Mouse (Mus musculus): ENCODE measurements around the gene Msh5.
"Not testable (repeated sequence)": the region's sequence is repeated elsewhere in the genome, so short reads cannot be mapped to it uniquely, and the experiment has no call there.

Gene Msh5

DNA sequence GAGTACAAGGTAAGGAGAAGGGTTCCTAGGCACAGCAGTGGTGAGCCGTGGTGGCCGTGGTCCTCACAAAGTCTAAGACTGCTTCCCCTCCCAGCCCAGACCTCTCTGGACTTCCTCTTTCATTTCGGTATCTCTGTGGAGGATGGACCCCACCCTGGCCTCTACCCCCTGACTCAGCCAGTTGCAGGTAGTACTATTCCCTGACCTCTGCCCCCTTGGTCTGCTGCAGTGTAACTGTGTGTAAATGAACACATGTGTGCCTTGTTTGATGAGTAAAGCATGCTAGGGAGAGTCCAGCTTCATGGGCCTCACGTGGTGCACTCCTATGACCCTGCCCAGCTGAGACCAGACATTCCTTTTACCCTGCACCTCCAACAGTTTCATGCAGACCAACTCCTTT is 22.8 kb downstream of the Msh5 start:
- no peak for DNase-seq (ENCODE audit: low spot score in 2 of 2)

DNA sequence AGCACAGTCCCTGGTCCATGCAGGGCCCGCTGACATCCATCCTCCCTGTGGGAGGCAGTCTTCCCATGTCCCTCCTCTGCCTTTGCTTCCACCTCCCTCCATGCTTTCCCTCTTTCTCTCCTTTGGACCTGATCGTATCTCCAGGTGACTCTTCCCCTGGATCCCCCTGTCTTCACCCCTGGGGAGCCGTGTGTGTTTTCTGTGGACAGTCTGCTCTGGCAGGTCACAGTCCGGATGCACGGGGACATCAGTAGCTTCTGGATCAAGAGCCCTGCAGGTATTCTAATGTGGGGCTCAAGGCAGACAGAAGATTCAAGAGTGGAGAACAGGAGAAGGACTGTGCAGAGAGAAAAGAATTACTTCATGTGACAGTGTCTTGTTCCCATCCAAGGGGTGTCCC is 23.3 kb downstream of the Msh5 start:
- DNase-seq (ENCODE audit: low spot score in 2 of 2): no peak

DNA sequence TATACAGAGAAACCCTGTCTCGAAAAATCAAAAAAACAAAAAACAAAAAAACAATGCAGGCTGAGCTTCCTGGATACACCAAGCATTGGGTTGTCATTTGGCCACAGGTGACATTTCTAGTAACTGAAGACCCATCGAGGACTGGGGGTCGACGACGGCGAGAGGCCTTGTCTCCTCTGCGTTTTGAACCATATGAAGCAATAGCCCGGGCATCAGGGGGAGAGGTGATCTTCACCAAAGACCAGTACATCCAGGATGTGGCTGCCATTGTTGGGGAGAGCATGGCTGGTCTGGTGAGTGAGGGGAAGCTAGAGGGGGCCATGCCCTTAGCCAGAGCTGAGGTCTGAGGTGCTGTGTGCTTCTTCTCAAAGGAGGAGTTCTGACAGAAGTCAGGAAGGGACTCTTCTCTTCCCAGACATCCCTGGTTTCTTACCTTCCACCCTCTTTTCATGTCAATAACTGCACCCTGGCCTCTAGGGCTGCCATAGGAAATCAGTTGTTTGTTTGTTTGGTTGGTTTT is 23.9 kb downstream of the Msh5 start:
- no peak for DNase-seq (ENCODE audit: low spot score in 2 of 2)

DNA sequence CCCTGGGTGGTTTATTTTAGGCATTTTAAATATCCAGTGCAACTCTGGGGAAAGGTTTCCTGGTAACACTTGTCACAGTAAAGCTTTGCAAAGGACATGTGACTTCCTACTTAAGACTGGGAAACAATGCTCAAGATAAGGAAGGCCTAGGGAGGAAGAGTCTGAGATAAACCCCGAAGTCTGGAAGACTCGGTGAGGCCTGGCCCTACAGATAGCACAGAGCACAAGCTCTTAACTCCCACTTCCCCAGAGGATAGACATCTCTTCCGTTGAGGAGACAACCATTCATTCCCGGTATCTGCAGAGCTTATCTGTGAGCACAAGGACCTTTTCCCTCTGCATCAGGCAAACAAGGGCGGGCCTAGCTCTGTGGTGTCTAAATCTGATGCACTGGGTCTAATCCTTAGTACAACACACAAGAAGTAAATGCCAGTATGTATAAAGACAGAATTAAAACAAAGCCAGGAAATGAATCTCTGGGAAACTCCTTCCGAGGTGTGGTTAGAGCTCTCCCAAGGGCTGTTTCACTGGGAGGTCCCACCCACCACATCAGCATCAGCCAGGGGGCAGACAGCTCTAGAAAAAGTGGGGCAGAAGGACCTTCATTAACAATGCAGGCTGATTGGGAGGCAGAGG is 24.6 kb downstream of the Msh5 start:
- DNase-seq (ENCODE audit: low spot score in 2 of 2): no peak

DNA sequence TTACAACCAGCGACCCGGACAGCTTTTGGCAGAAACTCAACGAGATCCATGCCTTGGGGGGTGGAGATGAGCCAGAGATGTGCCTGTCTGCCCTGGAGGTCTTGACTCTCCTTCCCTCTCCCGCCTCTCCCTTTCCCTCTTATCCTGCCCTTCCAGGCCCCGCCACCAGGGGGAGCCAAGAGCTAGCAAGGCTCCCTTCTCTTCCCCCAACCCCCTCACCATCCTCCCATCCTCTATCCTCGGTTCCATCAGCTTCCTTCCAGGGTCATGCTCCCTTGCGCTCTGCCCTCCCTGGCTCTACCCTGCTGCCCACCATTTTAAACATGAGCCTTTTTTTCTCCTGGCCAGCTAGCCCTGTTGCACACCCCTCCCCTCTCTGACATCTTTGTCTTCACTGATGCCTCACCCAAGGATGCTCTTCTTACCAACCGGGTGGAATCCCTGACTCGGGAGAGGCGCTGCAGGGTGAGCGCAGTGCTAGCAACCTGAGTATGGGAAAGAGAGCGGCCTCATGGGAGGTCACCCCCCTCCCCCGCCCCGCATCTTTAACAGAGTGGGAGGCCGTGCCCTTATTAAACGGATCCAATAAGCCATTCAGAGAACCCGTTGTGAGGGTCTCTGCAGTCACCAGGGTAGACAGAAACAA is 25.3 kb downstream of the Msh5 start:
- DNase-seq (ENCODE audit: low spot score in 2 of 2): peak; percentile 80 to 96

DNA sequence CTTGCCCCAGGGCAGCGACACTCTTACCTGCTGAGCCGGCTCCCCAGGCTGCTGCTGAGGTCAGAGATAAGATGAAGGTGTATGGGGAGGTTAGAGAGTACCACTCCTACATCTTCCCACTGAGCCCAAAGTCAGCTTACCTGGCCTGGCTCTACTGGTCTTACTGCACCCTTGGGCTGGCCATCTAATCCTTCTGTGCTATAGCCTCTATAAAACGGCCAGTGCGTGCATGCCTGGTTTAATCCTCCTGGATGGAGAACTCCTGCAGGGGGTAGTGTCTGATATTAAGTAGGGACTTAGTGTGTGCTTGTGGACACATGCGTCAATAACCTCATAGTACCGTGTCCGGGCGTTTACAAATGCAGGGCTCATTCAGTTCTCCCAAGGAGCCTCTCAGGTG is 26.0 kb downstream of the Msh5 start:
- DNase-seq (ENCODE audit: low spot score in 2 of 2): no peak

DNA sequence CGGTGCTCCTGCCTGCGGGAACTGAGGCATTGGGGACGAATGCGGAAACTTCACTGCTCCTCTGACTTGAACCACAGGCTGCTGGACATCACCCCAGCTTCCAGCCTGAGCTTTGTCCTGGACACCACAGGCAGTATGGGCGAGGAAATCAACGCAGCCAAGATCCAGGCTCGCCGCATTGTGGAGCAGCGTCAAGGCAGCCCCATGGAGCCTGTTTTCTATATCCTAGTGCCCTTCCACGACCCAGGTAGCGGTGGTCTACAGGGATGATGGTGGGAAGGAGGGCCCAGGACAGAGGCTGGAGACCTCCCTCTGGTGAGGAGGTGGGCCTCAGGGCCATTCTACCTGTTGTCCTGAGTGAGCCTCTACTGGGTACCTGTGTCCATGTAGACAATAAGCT is 26.7 kb downstream of the Msh5 start:
- DNase-seq (ENCODE audit: low spot score in 2 of 2): no peak

DNA sequence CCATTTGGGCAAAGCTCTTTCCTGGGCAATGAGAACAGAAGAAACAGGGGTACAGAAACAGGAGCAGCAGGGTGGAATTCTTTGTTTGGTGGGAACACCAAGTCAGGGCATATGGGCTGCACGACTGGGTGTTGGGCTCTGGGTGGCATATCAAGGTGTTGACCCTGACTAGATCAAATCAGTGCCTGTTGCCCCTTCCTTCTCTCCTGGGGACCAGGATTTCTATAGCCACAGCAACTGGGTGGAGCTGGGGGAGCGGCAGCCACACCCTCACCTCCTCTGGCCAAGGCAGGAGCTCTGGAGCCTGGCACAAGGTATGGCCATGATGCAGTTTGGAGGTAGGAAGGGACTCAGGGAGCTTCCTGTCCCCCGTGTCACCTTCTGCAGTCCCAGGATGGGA is 28.4 kb downstream of the Msh5 start:
- DNase-seq (ENCODE audit: low spot score in 2 of 2): no peak

DNA sequence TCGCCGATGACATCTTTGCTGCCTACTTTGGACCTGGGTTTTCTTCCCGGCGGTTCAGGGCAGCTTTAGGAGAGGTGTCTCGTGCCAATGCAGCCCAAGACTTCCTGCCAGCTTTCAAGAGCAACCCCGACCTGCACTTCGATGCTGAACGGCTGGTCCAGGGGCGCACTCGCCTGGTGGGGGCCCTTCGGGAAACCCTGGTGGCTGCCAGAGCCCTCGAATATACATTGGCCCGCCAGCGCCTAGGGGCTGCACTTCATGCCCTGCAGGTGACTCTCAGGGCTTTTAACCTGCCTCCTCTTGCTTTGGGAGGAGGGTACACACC is 28.9 kb downstream of the Msh5 start:
- DNase-seq (ENCODE audit: low spot score in 2 of 2): no peak

DNA sequence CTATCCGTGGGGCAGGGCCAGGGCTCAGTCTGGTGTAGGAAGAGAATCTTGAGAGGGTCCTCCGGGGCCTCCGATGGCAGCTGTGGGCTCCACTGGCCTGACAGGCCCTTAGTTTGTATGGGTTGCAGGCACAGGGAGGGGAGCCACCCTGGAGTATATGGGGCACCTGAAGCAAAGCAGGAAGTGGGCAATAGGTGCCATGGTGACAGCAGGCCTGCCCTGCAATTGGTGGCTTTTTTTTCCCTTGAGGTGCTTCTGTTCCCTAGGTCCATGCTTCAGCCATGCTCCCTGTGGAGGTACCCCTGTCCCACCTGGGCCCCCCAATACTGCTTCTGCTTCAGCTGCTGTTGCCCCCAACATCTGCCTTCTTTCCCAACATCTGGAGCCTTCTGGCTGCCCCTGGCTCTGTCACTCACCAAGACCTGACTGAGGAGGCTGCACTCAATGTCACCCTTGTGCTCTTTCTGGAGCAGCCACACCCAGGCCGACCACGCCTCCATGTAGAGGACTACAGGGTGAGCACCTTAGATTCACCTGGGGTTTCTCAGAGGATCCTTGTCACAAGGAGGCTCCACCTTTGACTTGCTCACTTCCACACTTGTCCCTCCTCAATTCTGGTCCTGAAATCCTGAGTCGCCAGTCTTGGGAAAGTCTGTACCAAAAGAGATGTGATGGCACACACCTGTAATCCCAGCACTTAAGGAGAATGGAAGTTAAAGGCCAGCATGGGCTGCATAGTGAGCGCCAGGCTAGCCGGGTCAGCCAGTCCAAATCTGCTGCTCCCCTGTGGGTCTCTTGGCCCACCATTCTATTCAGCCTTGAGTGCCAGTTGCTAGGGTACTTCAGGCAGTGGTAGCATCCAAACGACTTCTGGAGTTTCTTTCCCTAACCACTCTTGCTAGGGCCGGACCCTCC is 29.5 kb downstream of the Msh5 start:
- DNase-seq (ENCODE audit: low spot score in 2 of 2): no peak

DNA sequence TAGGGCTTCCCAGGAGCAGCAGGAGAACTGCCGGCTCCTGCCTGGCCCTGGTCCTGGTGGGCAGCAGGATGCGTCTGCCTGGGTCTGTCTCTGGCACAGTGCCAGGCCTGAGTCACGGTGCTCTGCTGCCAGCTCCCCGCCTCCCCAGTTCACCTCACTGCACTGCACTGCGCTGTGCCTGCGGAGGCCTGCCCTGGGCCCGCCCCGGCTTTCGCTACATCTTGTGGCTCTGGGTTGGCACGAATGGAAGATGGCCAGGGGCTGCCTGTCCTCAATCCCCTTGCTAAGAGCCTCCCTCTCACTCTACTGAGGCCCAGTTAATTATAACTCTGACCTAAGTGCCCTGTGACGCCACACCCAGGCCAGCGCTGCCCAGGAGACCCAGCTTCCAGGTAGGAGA is 30.2 kb downstream of the Msh5 start, which contains the start of gene Vwa7:
Gene Vwa7 (plus strand): TSS at position 204 of the 400 bp plus-strand sequence.
- DNase-seq (ENCODE audit: low spot score in 2 of 2): peak; percentile 60 to 82

DNA sequence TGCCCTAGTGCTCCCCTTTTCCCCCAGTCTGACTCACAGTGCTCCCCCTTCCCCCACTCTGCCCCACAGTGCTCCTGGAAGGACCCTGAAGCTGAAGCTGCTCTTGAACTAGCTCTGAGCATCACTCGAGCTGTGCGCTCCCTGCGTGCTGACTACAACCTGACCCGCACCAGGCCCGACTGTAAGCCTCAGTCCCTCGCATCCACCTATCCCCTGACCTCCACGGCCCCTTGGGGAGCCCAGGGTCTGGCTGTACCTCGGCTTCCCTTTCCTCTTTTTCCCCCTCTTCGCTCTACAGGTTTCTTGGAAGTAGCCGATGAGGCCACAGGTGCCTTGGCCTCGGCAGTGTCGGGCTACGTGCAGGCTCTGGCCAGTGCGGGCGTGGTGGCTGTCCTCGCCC is 31.2 kb downstream of the Msh5 start:
- DNase-seq (ENCODE audit: low spot score in 2 of 2): no peak

DNA sequence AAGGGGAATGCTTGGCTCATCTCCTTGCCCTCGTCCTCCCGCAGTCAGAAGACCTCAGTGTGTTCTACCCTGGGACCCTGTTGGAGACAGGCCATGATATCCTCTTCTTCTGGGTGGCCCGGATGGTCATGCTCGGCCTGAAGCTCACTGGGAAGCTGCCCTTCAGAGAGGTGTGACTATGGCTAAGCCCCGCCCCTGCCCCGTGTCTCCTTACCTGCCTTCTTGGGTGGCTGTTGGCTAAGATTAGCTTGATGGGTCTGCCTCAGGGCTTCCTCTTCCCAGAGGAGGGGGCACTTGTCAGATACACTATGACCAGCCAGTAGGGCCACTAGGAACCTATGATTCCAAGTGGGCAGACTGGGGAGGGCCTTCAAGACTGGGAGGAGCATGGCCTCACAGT is 33.3 kb downstream of the Msh5 start:
- no peak for DNase-seq (ENCODE audit: low spot score in 2 of 2)

DNA sequence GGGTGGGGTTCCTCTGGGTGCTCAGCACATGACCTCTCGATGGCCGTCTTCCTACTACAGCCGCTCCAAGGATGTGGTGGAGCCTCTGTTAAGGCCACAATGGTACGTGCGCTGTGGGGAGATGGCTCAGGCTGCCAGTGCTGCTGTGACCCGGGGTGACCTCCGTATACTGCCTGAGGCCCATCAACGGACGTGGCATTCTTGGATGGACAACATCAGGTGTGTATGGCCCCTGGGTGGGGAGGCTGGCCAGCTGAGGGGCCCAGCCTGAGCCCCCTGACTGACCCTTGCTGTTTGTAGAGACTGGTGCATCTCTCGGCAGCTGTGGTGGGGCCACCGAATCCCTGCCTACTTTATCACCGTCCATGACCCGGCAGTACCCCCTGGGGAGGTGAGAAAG is 34.1 kb downstream of the Msh5 start:
- DNase-seq (ENCODE audit: low spot score in 2 of 2): no peak

DNA sequence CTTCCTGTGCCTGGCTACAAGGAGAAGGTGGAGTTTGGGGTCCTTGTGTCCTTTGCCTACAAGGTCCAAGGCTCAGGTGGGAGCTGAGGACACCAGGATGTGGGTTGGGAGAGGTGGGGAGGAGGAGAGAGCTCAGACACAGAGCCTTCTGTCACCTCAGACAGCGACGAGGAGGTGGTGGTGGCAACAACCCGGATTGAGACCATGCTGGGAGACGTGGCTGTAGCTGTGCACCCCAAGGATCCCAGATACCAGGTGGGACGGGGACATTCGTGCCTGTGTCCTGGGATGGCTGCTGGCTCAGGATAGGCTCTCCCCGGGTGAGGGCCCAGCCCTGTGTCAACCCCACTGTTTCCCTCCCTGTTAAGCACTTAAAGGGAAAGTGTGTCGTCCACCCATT is 35.1 kb downstream of the Msh5 start:
- DNase-seq (ENCODE audit: low spot score in 2 of 2): no peak

DNA sequence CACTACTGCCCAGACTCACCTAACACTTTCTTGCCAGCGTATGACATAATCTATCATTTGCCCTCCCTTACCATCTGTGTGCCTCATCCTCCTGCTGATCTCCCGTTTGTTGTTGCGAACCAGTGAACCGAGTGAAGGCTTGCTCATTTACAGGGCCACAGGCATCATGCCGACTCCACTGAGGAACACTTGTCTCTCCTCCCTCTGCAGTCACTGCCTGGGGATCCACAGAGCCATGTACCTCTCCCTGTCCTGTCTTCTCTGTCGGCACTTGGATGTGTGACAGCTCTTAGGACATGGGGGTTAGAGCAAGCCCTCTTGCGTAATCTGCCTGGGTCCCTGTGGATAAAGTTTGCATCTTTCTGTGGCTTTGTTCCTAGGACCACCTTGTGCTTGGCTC is 37.0 kb downstream of the Msh5 start:
- DNase-seq (ENCODE audit: low spot score in 2 of 2): no peak

DNA sequence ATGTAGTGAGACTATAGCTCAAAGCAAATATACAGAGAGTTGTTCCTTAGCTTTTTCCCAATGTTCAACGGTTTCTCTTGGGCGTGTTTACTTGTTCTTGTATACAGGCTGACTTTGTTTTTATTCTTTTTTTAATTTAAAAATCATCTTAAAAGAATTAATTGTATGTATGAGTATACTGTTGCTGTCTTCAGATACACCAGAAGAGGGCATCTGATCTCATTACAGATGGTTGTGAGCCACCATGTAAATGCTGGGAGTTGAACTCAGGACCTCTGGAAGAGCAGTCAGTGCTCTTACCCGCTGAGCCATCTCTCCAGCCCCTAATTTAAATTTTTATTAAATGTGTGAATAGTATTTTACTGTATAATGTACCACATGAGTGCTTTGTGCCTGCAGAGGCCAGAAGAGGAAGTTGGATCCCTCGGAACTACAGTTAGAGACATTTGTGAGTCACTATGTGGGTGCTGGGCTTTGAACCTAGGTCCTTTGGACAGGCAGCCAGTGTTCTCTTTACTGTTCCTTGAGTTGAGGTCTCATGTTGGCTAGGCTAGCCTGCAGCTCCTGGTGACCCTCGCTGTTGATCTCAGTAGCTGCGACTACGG is 39.1 kb downstream of the Msh5 start:
- no peak for DNase-seq (ENCODE audit: low spot score in 2 of 2)

DNA sequence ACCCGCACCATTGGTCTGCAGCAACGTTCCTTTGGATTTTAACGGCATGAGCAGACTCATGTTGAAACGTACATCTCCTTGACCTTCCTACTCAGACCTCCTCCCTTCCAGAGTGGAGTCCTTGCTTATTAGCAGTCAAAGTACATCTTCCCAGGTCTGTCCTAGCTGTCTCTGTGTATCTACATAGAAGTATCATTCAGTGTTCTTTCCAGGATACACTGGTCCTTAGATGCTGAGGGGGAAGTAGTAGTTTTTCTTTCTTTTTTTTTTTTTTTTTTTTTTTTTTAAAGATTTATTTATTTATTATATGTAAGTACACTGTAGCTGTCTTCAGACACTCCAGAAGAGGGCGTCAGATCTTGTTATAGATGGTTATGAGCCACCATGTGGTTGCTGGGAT is 40.6 kb downstream of the Msh5 start:
- not testable (repeated sequence) for DNase-seq (ENCODE audit: low spot score in 2 of 2)

DNA sequence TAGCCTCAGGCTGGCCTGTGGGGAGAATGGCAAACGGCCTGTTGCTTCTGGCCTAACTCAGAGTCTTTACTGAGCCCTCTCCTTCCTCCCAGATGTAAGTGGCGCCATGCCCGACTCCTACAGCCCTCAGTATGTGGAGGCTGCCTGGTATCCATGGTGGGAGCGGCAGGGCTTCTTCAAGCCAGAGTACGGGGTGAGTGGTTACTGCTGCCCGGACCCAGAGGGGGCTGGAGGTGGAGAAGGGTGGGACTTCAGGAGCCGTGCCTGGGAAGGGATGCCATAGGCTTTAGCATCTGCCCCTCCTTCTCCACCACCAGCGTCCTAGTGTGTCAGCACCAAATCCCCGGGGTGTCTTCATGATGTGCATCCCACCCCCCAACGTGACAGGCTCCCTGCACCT is 41.4 kb downstream of the Msh5 start:
- no peak for DNase-seq (ENCODE audit: low spot score in 2 of 2)

DNA sequence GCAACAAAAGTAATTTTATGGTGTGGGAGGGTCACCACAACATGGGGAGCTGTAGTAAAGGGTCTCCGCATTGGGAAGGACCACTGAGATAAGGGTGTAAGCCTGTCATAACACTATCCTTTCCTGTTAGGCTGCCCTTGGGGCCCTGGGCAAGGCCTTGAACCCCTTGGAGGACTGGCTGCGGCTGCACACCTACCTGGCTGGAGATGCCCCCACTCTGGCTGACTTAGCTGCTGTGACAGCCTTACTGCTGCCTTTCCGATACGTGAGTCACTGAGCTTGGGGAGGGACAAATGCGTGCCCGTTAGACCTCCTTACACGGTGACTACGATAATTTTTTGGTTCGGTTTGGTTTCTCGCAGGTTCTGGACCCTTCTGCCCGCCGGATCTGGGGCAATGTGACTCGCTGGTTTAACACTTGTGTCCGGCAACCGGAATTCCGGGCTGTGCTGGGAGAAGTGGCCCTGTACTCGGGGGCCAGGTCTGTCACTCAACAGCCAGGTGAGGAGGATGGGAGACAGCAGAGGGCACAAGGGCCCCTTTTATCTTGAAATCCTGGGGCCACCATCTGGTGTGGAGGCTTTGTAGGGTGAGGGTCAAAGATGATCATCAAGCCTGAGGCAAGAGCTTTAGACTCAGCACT is 42.3 kb downstream of the Msh5 start:
- no peak for DNase-seq (ENCODE audit: low spot score in 2 of 2)

DNA sequence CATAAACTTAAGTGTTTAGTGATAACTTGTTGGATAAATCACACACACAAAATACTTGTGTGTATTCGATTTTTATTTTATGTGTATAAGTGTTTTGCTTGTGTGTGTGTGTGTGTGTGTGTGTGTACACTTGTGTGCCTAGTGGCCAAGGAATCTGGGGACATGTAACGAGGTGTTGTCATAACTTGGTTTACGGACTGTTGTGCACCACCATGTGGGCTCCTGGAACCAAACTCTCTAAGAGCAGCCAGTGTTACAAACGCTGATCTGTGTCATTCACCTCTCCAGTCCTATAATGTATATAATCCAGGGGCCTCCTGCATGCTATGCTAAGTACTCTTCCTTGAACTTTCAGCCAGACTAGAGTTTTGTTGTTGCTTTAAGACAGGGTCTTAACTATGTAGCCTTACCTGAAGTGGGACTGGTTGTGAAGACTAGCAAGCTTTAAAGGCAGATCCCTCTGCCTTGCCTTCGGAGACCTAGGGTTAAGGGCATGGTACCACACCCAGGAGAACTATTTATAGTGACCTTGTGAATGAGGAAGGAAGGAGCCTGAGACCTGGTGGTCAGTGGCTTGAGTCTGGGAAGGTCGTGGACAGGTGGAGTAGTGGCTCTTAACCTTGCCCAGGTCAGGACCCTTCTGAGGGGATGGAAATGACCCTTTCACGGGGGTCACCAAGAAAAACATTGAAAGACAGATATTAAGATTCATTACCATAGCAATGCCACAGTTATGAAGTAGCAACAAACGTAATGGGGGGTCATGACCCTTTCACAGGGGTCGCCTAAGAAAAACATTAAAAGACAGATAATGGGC is 43.3 kb downstream of the Msh5 start:
- no peak for DNase-seq (ENCODE audit: low spot score in 2 of 2)

Data from cerebellum, postnatal 4 days (tissue).